Mouse (Mus musculus): ENCODE measurements around the gene Hcrt. TPM values are rescaled to one million over a fixed set of nuclear protein-coding genes. Genes with fewer than 3 reads are reported as not detected.

Gene Hcrt
- polyA plus RNA-seq, 1 experiment from 2014 or later: not detected

DNA sequence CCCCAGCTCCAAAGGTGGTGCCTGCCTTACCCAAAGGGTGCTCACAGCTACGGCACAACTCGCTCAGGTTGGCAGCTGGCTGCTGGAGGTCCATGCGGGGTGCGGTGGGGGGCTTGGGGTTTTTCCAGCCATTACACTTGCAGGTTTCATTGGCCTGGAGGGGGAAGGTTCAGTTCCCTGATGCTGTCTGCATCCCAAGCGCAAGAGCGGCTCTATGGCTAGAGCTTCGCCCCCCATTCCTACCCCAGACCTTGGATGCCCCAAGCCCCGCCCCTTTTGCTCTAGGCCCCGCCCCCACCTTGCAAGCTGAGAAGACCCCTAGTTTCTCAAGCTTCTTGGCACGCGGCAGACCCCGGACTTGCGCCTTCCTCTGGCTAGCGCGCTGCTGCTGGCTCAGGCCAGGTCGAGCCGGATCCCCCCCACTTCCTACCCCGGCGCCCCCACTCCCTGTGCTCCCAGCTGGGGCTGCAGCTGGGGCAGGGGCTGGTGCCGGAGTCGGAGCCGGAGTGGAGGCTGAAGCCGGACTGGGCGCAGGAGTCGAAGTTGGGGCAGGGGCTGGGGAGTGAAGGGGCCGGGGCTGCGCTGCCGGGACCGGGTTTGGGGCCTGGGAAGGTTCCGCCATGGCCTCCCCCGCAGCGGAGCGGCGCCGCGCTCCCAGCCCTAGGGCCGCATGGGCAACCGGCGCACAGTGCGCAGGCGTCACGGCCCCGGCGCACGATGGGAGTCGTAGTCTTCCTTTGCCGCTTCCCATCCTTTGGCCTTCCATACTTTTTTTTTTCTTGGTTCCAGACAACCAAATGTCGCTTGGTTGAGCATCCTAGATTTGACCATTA is 50.7 kb downstream of the Hcrt start, which contains the start of gene Kat2a:
Kat2a (minus strand) TSS at position 683 of the 833 bp plus-strand sequence.
- H3K4me1 ChIP-seq: peaks cover 53% of the 10 kb centered on the region

More for the DNA sequence above, 50.7 kb downstream of the Hcrt start, which contains the start of gene Kat2a:
- 2% methylated on average over 48 of the region's 48 CpGs for WGBS
- H3K4me3 ChIP-seq: peak within 1 kb of the TSS; percentile 99
- no peaks in the 10 kb centered on the region for H3K27me3 ChIP-seq (ENCODE audit: poor library complexity, severe bottlenecking)
- H3K36me3 ChIP-seq (replicated peaks): peaks cover 62% of the 10 kb centered on the region
- DNase-seq (ENCODE audit: extremely low spot score, low spot score): peak; percentile 75
- H3K9me3 ChIP-seq: no peaks in the 10 kb centered on the region
- peak within 1 kb of the TSS; percentile 99 for H3K27ac ChIP-seq

Other genes with a start within 250 kb of the Hcrt start
- 287 and 294 TPM in 2 replicates for gene Acly, start 234.9 kb downstream of the Hcrt start, polyA plus RNA-seq (2016; fragmentation: Nextera tagmentation; extraction: Ambion mirVana)
- gene Ttc25, start 217.3 kb downstream of the Hcrt start, polyA plus RNA-seq (2016; fragmentation: Nextera tagmentation; extraction: Ambion mirVana): 1.4 and 1.5 TPM in 2 replicates
- 15.3 and 17.5 TPM in 2 replicates for gene Cnp, start 188.0 kb downstream of the Hcrt start, polyA plus RNA-seq (2016; fragmentation: Nextera tagmentation; extraction: Ambion mirVana)
- gene Nkiras2, start 143.7 kb downstream of the Hcrt start, polyA plus RNA-seq (2016; fragmentation: Nextera tagmentation; extraction: Ambion mirVana): 83.1 and 91.8 TPM in 2 replicates
- 286 and 289 TPM in 2 replicates for gene Dnajc7, start 142.8 kb downstream of the Hcrt start, polyA plus RNA-seq (2016; fragmentation: Nextera tagmentation; extraction: Ambion mirVana)
- 0.28 and 0.41 TPM in 2 replicates for gene Zfp385c, start 70.5 kb downstream of the Hcrt start, polyA plus RNA-seq (2016; fragmentation: Nextera tagmentation; extraction: Ambion mirVana)
- gene Dhx58, start 58.7 kb downstream of the Hcrt start, polyA plus RNA-seq (2016; fragmentation: Nextera tagmentation; extraction: Ambion mirVana): 3.1 and 3.8 TPM in 2 replicates
- gene Kat2a, start 50.5 kb downstream of the Hcrt start, polyA plus RNA-seq (2016; fragmentation: Nextera tagmentation; extraction: Ambion mirVana): 76.3 and 78.5 TPM in 2 replicates
- gene Hspb9, start 49.1 kb downstream of the Hcrt start, polyA plus RNA-seq (2016; fragmentation: Nextera tagmentation; extraction: Ambion mirVana): 0.24 and 0.30 TPM in 2 replicates
- gene Rab5c, start 24.7 kb downstream of the Hcrt start, polyA plus RNA-seq (2016; fragmentation: Nextera tagmentation; extraction: Ambion mirVana): 13.2 and 14.9 TPM in 2 replicates
- gene Kcnh4, start 3.0 kb downstream of the Hcrt start, polyA plus RNA-seq (2016; fragmentation: Nextera tagmentation; extraction: Ambion mirVana): 0.62 and 0.78 TPM in 2 replicates
- gene Ghdc, start 8.0 kb upstream of the Hcrt start, polyA plus RNA-seq (2016; fragmentation: Nextera tagmentation; extraction: Ambion mirVana): 2.8 and 3.0 TPM in 2 replicates
- 14.9 and 16.2 TPM in 2 replicates for gene Stat5b, start 87.8 kb upstream of the Hcrt start, polyA plus RNA-seq (2016; fragmentation: Nextera tagmentation; extraction: Ambion mirVana)
- gene Stat5a, start 96.4 kb upstream of the Hcrt start, polyA plus RNA-seq (2016; fragmentation: Nextera tagmentation; extraction: Ambion mirVana): 1.7 TPM in 2 replicates
- gene Stat3, start 176.6 kb upstream of the Hcrt start, polyA plus RNA-seq (2016; fragmentation: Nextera tagmentation; extraction: Ambion mirVana): 15.0 and 15.6 TPM in 2 replicates
- 16.1 and 16.6 TPM in 2 replicates for gene Cavin1, start 208.0 kb upstream of the Hcrt start, polyA plus RNA-seq (2016; fragmentation: Nextera tagmentation; extraction: Ambion mirVana)
- 34.5 and 36.9 TPM in 2 replicates for gene Atp6v0a1, start 246.5 kb upstream of the Hcrt start, polyA plus RNA-seq (2016; fragmentation: Nextera tagmentation; extraction: Ambion mirVana)